Mouse (Mus musculus) hindbrain, embryonic 13.5 days (tissue): Measurements from ENCODE around the gene Gldn. TPM values are rescaled to one million over a fixed set of nuclear protein-coding genes. Genes with fewer than 3 reads are reported as not detected.

Source experiments
- ATAC-seq: fragments of 200-750 bp; cut with Nextera tagmentation; 2 replicates; pipeline ENCODE4 v1.8.0; 2017; ENCODE audit warnings: moderate TSS enrichment; ENCODE audit not compliant: low FRiP score
- H3K27ac ChIP-seq: fragments of 300-500 bp; sonication (generic); 2 replicates; pipeline ENCODE4 v1.5.1; 2015; ENCODE audit warnings: inconsistent platforms, mild to moderate bottlenecking, moderate library complexity
- H3K27me3 ChIP-seq: fragments of 300-500 bp; sonication (generic); 2 replicates; pipeline ENCODE4 v1.6.1; 2015; ENCODE audit warnings: mild to moderate bottlenecking, inconsistent platforms
- H3K36me3 ChIP-seq: fragments of 300-500 bp; sonication (generic); 2 replicates; pipeline ENCODE4 v1.6.1; 2015; ENCODE audit warnings: mild to moderate bottlenecking, inconsistent platforms
- H3K4me1 ChIP-seq: fragments of 300-500 bp; sonication (generic); replicated peaks from 2 replicates; pipeline ENCODE4 v1.6.1; 2015; ENCODE audit warnings: inconsistent platforms
- H3K4me2 ChIP-seq: fragments of 300-500 bp; sonication (generic); 2 replicates; pipeline ENCODE4 v1.6.1; 2015; ENCODE audit warnings: inconsistent platforms, mild to moderate bottlenecking, moderate library complexity
- H3K4me3 ChIP-seq: fragments of 300-500 bp; sonication (generic); 2 replicates; pipeline ENCODE4 v1.5.1; 2015; ENCODE audit warnings: mild to moderate bottlenecking, inconsistent platforms
- H3K9ac ChIP-seq: fragments of 300-500 bp; sonication (generic); 2 replicates; pipeline ENCODE4 v1.6.1; 2015; ENCODE audit warnings: mild to moderate bottlenecking, inconsistent platforms
- H3K9me3 ChIP-seq: fragments of 300-500 bp; sonication (generic); 2 replicates; pipeline ENCODE4 v1.6.1; 2016; ENCODE audit warnings: inconsistent platforms
- WGBS: fragments of 180-500 bp; shearing (Covaris S2); methylation state at CpG from one replicate; pipeline ENCODE4 v1.1.7; 2015; 5-methylcytosine and 5-hydroxymethylcytosine counted together
- polyA plus RNA-seq: library from polyadenylated mRNA; unstranded; fragments of >200 nt; fragmentation: Nextera tagmentation; extraction: Ambion mirVana; gene quantifications from 2 replicates; pipeline ENCODE4 v1.2.1, GENCODE M21; 2015

The Gldn gene
- polyA plus RNA-seq, 1 experiment from 2014 or later = 0.22 TPM

GRCm38 (mm10) chr9:54308209-54308608 is 21.9 kb downstream of the Gldn start:
- no peak overlapping the region for H3K9ac ChIP-seq
- no peak overlapping the region for H3K4me2 ChIP-seq
- peaks cover 5% of the 10 kb centered on the region; the same call in 1 of the 2 replicates for H3K4me1 ChIP-seq
- no peaks in the 10 kb centered on the region for H3K36me3 ChIP-seq
- no peak overlapping the region for H3K27ac ChIP-seq
- WGBS = 77% methylated on average over 1 of the region's 1 CpGs
- no peak overlapping the region for H3K4me3 ChIP-seq
- H3K27me3 ChIP-seq = no peaks in the 10 kb centered on the region
- no peaks in the 10 kb centered on the region for H3K9me3 ChIP-seq
- no peak for ATAC-seq

- Histone ChIP-seq H3K4me1 (peaks cover 7% of the 10 kb centered on the region; the same call in 1 of the 2 replicates), H3K9ac (no peak overlapping the region), H3K27ac (no peak overlapping the region), H3K36me3 (no peaks in the 10 kb centered on the region), H3K9me3 (no peaks in the 10 kb centered on the region), H3K4me2 (no peak overlapping the region), H3K27me3 (no peaks in the 10 kb centered on the region), H3K4me3 (no peak overlapping the region)
- no peak for ATAC-seq
- WGBS = 39% methylated on average over 2 of the region's 2 CpGs
Measured at GRCm38 (mm10) chr9:54308751-54309358, 22.6 kb downstream of the Gldn start.

- Histone ChIP-seq H3K4me2 (no peak overlapping the region), H3K27ac (no peak overlapping the region), H3K9ac (no peak overlapping the region), H3K4me3 (no peak overlapping the region), H3K4me1 (0 out of 2 replicates have a peak, but pooled peaks cover 15% of the 10 kb centered on the region), H3K9me3 (no peaks in the 10 kb centered on the region), H3K36me3 (no peaks in the 10 kb centered on the region), H3K27me3 (no peaks in the 10 kb centered on the region)
- 74% methylated on average over 9 of the region's 9 CpGs for WGBS
- ATAC-seq = no peak
Measured at GRCm38 (mm10) chr9:54316363-54316762, 30.1 kb downstream of the Gldn start.

GRCm38 (mm10) chr9:54323456-54323855 is 37.2 kb downstream of the Gldn start:
- Histone ChIP-seq H3K36me3 (no peaks in the 10 kb centered on the region), H3K4me3 (no peak overlapping the region), H3K9me3 (no peaks in the 10 kb centered on the region), H3K4me2 (no peak overlapping the region), H3K4me1 (peaks cover 11% of the 10 kb centered on the region; the same call in 1 of the 2 replicates), H3K27ac (no peak overlapping the region), H3K27me3 (no peaks in the 10 kb centered on the region), H3K9ac (no peak overlapping the region)
- ATAC-seq = no peak
- 46% methylated on average over 8 of the region's 8 CpGs for WGBS

- Histone ChIP-seq H3K4me2 (no peak overlapping the region), H3K27me3 (no peaks in the 10 kb centered on the region), H3K36me3 (no peaks in the 10 kb centered on the region), H3K9me3 (no peaks in the 10 kb centered on the region), H3K27ac (no peak overlapping the region), H3K4me3 (no peak overlapping the region), H3K9ac (no peak overlapping the region), H3K4me1 (no peaks in the 10 kb centered on the region)
- ATAC-seq = no peak
- WGBS = 93% methylated on average over 7 of the region's 7 CpGs
Measured at GRCm38 (mm10) chr9:54329201-54329600, 42.9 kb downstream of the Gldn start.

- Histone ChIP-seq H3K27me3 (no peaks in the 10 kb centered on the region), H3K4me1 (no peaks in the 10 kb centered on the region), H3K9ac (no peak overlapping the region), H3K36me3 (no peaks in the 10 kb centered on the region), H3K4me3 (no peak overlapping the region), H3K27ac (no peak overlapping the region), H3K9me3 (no peaks in the 10 kb centered on the region), H3K4me2 (no peak overlapping the region)
- 40% methylated on average over 12 of the region's 12 CpGs for WGBS
- ATAC-seq = no peak
Measured at GRCm38 (mm10) chr9:54335582-54335981, 49.3 kb downstream of the Gldn start.

- 0 out of 2 replicates have a peak, but pooled peaks have one; percentile 24 for ATAC-seq
Measured at GRCm38 (mm10) chr9:54336532-54337144, 50.4 kb downstream of the Gldn start.

GRCm38 (mm10) chr9:54342026-54342425 is 55.7 kb downstream of the Gldn start:
- WGBS = 78% methylated on average over 7 of the region's 7 CpGs
- Histone ChIP-seq H3K27me3 (no peaks in the 10 kb centered on the region), H3K4me3 (no peak overlapping the region), H3K4me2 (no peak overlapping the region), H3K9me3 (no peaks in the 10 kb centered on the region), H3K27ac (no peak overlapping the region), H3K36me3 (no peaks in the 10 kb centered on the region), H3K4me1 (no peaks in the 10 kb centered on the region), H3K9ac (no peak overlapping the region)
- ATAC-seq = no peak

More at GRCm38 (mm10) chr9:54336532-54337144, 50.4 kb downstream of the Gldn start:
- Histone ChIP-seq H3K4me3 (no peak overlapping the region), H3K9ac (no peak overlapping the region), H3K27me3 (no peaks in the 10 kb centered on the region), H3K4me1 (no peaks in the 10 kb centered on the region), H3K27ac (no peak overlapping the region), H3K36me3 (no peaks in the 10 kb centered on the region), H3K4me2 (no peak overlapping the region), H3K9me3 (no peaks in the 10 kb centered on the region)
- 50% methylated on average over 6 of the region's 6 CpGs for WGBS

- H3K4me1 ChIP-seq = no peaks in the 10 kb centered on the region
Measured at GRCm38 (mm10) chr9:54356756-54357155, 70.5 kb downstream of the Gldn start.

More at GRCm38 (mm10) chr9:54356756-54357155, 70.5 kb downstream of the Gldn start:
- H3K9me3 ChIP-seq = no peaks in the 10 kb centered on the region
- H3K4me2 ChIP-seq = no peak overlapping the region
- no peaks in the 10 kb centered on the region for H3K36me3 ChIP-seq
- 95% methylated on average over 8 of the region's 8 CpGs for whole genome bisulfite sequencing
- H3K4me3 ChIP-seq = no peak overlapping the region
- H3K27ac ChIP-seq = no peak overlapping the region
- no peak for ATAC-seq
- no peaks in the 10 kb centered on the region for H3K27me3 ChIP-seq
- H3K9ac ChIP-seq = no peak overlapping the region

Other genes starting within 250 kb of the Gldn start
- gene Tnfaip8l3, start 218.1 kb upstream of the Gldn start, polyA plus RNA-seq = 0.43 and 0.58 TPM in 2 replicates
- gene Cyp19a1, start 18.4 kb upstream of the Gldn start, polyA plus RNA-seq = not detected in 2 replicates
- gene Dmxl2, start 215.1 kb downstream of the Gldn start, polyA plus RNA-seq = 43.3 and 44.0 TPM in 2 replicates